12 mouse cellular contexts compared by ENCODE assay signal in the genomic region with DNA sequence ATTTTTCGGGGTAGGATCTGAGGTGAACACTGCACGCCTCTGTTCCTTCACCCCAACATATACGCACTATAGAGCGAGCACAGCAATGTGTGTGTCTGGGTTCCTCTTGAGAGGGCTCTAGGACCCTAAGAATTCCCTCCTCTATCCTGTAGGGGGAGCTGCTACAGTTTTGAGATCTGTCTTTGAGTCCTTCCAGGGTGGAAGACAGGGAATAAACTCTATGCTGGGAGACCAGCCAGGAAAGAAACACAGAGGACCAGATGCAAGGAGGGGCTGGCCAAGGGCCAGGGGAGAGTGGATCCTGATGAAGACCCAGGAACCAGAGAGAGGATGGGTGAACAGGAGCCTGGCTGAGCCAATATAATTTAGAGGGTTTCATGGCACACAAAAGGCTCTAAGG. TPM values are rescaled to one million over a fixed set of nuclear protein-coding genes. Genes with fewer than 3 reads are reported as not detected.
DNase-seq lines count a peak whose midpoint lies in the region; ATAC-seq lines count a peak whose summit lies in the region.
"Had no signal": no experiment of that assay in that cellular context is flagged by ENCODE, and none has a peak within 500 bp of the region (broad histone marks: within the 10 kb centered on the region; RNA-seq: fewer than 3 reads in every experiment).

No protein-coding gene starts in this region.

- no peak overlapping the region for H3K4me2 ChIP-seq in kidney, embryonic 15.5 days
- H3K4me2 ChIP-seq: limb, embryonic 12.5 days; stomach, embryonic 15.5 days had no signal

- 88% methylated on average over 4 of the region's 4 CpGs for WGBS in kidney, embryonic 15.5 days

- H3K4me1 ChIP-seq in kidney, embryonic 15.5 days: peaks cover 35% of the 10 kb centered on the region

- H3K27me3 ChIP-seq in kidney, embryonic 15.5 days: no peaks in the 10 kb centered on the region
- H3K27me3 ChIP-seq: stomach, embryonic 15.5 days had no signal

- no peak overlapping the region for H3K9ac ChIP-seq in kidney, embryonic 15.5 days
- H3K9ac ChIP-seq: limb, embryonic 12.5 days; stomach, embryonic 15.5 days had no signal

- no peak overlapping the region for H3K4me3 ChIP-seq in kidney, embryonic 15.5 days (replicated peaks)
- H3K4me3 ChIP-seq: limb, embryonic 12.5 days; stomach, embryonic 15.5 days had no signal

- H3K9me3 ChIP-seq in kidney, embryonic 15.5 days (replicated peaks): no peaks in the 10 kb centered on the region
- H3K9me3 ChIP-seq: limb, embryonic 12.5 days; stomach, embryonic 15.5 days had no signal

- H3K36me3 ChIP-seq in kidney, embryonic 15.5 days: no peaks in the 10 kb centered on the region
- H3K36me3 ChIP-seq: limb, embryonic 12.5 days; stomach, embryonic 15.5 days had no signal

- DNase-seq in cerebellum, postnatal 14 days: peak; percentile 25 to 46
- no peak for DNase-seq in cerebellum, adult 9-11 months
- DNase-seq in kidney, adult 18-20 months: peak; percentile 28
- DNase-seq in Muller cell, postnatal 12 days (ENCODE audit: inconsistent ontology term): peak; percentile 37
- peak; percentile 55 to 56 for DNase-seq in kidney, postnatal 25 days
- no peak for DNase-seq in adrenal gland, adult 2 months
- DNase-seq in ovary, adult 18-20 months (ENCODE audit: low spot score): no peak

- no peak overlapping the region for H3K27ac ChIP-seq in kidney, embryonic 15.5 days
- H3K27ac ChIP-seq: limb, embryonic 12.5 days; stomach, embryonic 15.5 days had no signal

- no peak for ATAC-seq in kidney, embryonic 15.5 days (replicated peaks; ENCODE audit: low FRiP score)

RNA-seq across cellular contexts. Expression of a gene that starts 40.5 kb away (rescaled TPM):
- polyA plus RNA-seq in kidney, embryonic 15.5 days (2015; fragmentation: Nextera tagmentation; extraction: Ambion mirVana): 21.1 and 22.4 TPM in 2 replicates
- total RNA-seq in adrenal gland, adult 2 months (2021): not detected
- not detected in 2 replicates for polyA plus RNA-seq in adrenal gland, adult 2 months (2012; rRNA removed)
- polyA plus RNA-seq: C2C12; heart, embryonic 14.5 days; limb, embryonic 12.5 days; stomach, embryonic 15.5 days had no signal

Comparison
In these comparisons a context has a peak if more than half of its experiments do, and no peak if none do; other contexts are left out.
1. DNase-seq: peak in cerebellum, postnatal 14 days (2 of 2), kidney, adult 18-20 months (single experiment), Muller cell, postnatal 12 days (single experiment) and kidney, postnatal 25 days (2 of 2); none in cerebellum, adult 9-11 months (single experiment), adrenal gland, adult 2 months (single experiment) and ovary, adult 18-20 months (single experiment).
2. RNA of a gene that starts 40.5 kb away (polyA plus RNA-seq): 21.1 to 22.4 TPM in kidney, embryonic 15.5 days; not detected in adrenal gland, adult 2 months; every median in the first group is over 10 times any median in the second.